Mouse (Mus musculus) heart, embryonic 12.5 days (tissue): Measurements from ENCODE around the gene Rab5c. TPM values are rescaled to one million over a fixed set of nuclear protein-coding genes. Genes with fewer than 3 reads are reported as not detected.
A peak's percentile ranks its signal among the peaks of the same experiment; 100 is the strongest.

ENCODE experiments used
- ATAC-seq: fragments of 200-750 bp; cut with Nextera tagmentation; 2 replicates; pipeline ENCODE4 v1.8.0; 2017; ENCODE audit warnings: moderate TSS enrichment, moderate library complexity; ENCODE audit not compliant: insufficient number of reproducible peaks, low FRiP score
- H3K27ac ChIP-seq: fragments of 300-500 bp; sonication (generic); 2 replicates; pipeline ENCODE4 v1.5.1; 2016; ENCODE audit warnings: mild to moderate bottlenecking, moderate library complexity; ENCODE audit not compliant: poor library complexity, severe bottlenecking
- H3K27me3 ChIP-seq: fragments of 300-500 bp; sonication (generic); replicated peaks from 2 replicates; pipeline ENCODE4 v1.6.1; 2016; ENCODE audit warnings: mild to moderate bottlenecking, moderate library complexity
- H3K36me3 ChIP-seq: fragments of 300-500 bp; sonication (generic); 2 replicates; pipeline ENCODE4 v1.6.1; 2016; ENCODE audit warnings: mild to moderate bottlenecking, moderate library complexity
- H3K4me1 ChIP-seq: fragments of 300-500 bp; sonication (generic); replicated peaks from 2 replicates; pipeline ENCODE4 v1.6.1; 2016; ENCODE audit warnings: mild to moderate bottlenecking
- H3K4me2 ChIP-seq: fragments of 300-500 bp; sonication (generic); 2 replicates; pipeline ENCODE4 v1.6.1; 2016; ENCODE audit warnings: mild to moderate bottlenecking, moderate library complexity
- H3K4me3 ChIP-seq: fragments of 300-500 bp; sonication (generic); 2 replicates; pipeline ENCODE4 v1.5.1; 2016; ENCODE audit warnings: mild to moderate bottlenecking
- H3K9ac ChIP-seq: fragments of 300-500 bp; sonication (generic); 2 replicates; pipeline ENCODE4 v1.6.1; 2016; ENCODE audit warnings: mild to moderate bottlenecking, moderate library complexity
- H3K9me3 ChIP-seq: fragments of 300-500 bp; sonication (generic); replicated peaks from 2 replicates; pipeline ENCODE4 v1.6.1; 2016; ENCODE audit warnings: mild to moderate bottlenecking, moderate library complexity
- WGBS: fragments of 180-500 bp; shearing (Covaris S2); methylation state at CpG from one replicate; pipeline ENCODE4 v1.1.7; 2016; 5-methylcytosine and 5-hydroxymethylcytosine counted together
- polyA plus RNA-seq: library from polyadenylated mRNA; unstranded; fragments of >200 nt; fragmentation: Nextera tagmentation; extraction: Ambion mirVana; gene quantifications from 2 replicates; pipeline ENCODE4 v1.2.1, GENCODE M21; 2016

The Rab5c gene
- polyA plus RNA-seq, 1 experiment from 2014 or later = 11.4 TPM

- no peak overlapping the region for H3K4me2 ChIP-seq
- peaks cover 20% of the 10 kb centered on the region for H3K4me1 ChIP-seq
- H3K27ac ChIP-seq = no peak overlapping the region
- H3K9ac ChIP-seq = 0 out of 2 replicates have a peak overlapping the region, but pooled peaks have one; percentile 26
- H3K27me3 ChIP-seq = peaks cover 27% of the 10 kb centered on the region
- no peaks in the 10 kb centered on the region for H3K36me3 ChIP-seq
- WGBS = 45% methylated on average over 7 of the region's 7 CpGs
- H3K4me3 ChIP-seq = no peak overlapping the region
- no peak for ATAC-seq
- no peaks in the 10 kb centered on the region for H3K9me3 ChIP-seq
These were observed 60.2 kb downstream of the Rab5c start for GRCm38 (mm10) chr11:100677810-100678209.

GRCm38 (mm10) chr11:100673169-100673568 is 64.8 kb downstream of the Rab5c start:
- peaks cover 29% of the 10 kb centered on the region for H3K27me3 ChIP-seq
- peak overlapping the region; percentile 25; the same call in 1 of the 2 replicates for H3K4me3 ChIP-seq
- WGBS = 5% methylated on average over 23 of the region's 23 CpGs
- H3K4me1 ChIP-seq = peaks cover 30% of the 10 kb centered on the region
- H3K36me3 ChIP-seq = no peaks in the 10 kb centered on the region
- ATAC-seq = no peak
- peak overlapping the region; percentile 57 for H3K4me2 ChIP-seq
- H3K27ac ChIP-seq = no peak overlapping the region
- peak overlapping the region; percentile 48 for H3K9ac ChIP-seq
- H3K9me3 ChIP-seq = 0 out of 2 replicates have a peak, but pooled peaks cover 4% of the 10 kb centered on the region

DNA sequence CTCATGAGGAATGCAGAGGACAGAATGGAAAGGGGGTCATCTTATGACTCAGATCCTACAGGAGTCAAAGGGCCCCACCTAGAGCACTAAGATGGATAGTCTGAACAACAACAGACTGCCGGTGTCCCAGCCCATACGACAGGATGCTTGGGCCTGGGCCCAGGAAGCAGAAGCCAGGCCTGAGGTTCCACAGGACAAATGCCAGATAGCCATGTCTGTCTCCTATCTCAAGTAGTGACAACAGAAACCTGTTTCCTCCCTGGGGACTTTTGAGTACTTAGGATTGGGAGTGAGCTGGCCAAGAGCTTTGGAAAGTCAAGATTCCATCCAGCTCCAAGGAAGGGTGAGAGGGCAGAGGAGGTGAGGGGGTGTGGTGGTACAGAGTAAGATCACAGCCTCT is 66.1 kb downstream of the Rab5c start:
- H3K9ac ChIP-seq = no peak overlapping the region
- ATAC-seq = no peak
- H3K4me3 ChIP-seq = no peak overlapping the region
- peaks cover 29% of the 10 kb centered on the region for H3K27me3 ChIP-seq
- H3K36me3 ChIP-seq = no peaks in the 10 kb centered on the region
- 9% methylated on average over 2 of the region's 2 CpGs for WGBS
- H3K9me3 ChIP-seq = 0 out of 2 replicates have a peak, but pooled peaks cover 4% of the 10 kb centered on the region
- peaks cover 19% of the 10 kb centered on the region for H3K4me1 ChIP-seq
- no peak overlapping the region for H3K27ac ChIP-seq
- H3K4me2 ChIP-seq = no peak overlapping the region

DNA sequence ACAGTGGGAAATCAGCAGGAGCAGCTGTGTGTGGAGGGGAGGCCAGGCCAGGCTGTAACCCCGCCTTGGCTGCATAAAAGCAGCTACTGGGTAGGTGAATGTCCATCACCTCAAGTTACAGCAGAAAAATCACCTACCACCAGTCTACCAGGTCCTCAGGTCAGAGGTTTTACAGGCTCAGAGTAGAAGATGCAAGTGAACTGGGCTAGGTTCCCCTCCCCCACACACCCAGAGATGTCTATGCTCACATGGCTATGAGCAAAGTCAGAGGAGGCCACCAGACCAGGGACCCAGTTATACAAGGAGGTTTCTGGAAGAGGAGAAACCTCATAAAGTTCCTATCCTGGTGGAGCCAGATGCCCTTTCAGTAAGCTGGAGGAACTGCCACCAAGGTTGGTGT is 67.0 kb downstream of the Rab5c start:
- no peak for ATAC-seq

More for the DNA sequence above, 67.0 kb downstream of the Rab5c start:
- Histone ChIP-seq H3K4me2 (no peak overlapping the region), H3K4me1 (peaks cover 19% of the 10 kb centered on the region), H3K27me3 (peaks cover 29% of the 10 kb centered on the region), H3K4me3 (no peak overlapping the region), H3K27ac (no peak overlapping the region), H3K9me3 (0 out of 2 replicates have a peak, but pooled peaks cover 4% of the 10 kb centered on the region), H3K36me3 (no peaks in the 10 kb centered on the region), H3K9ac (no peak overlapping the region)
- WGBS = 82% methylated on average over 1 of the region's 1 CpGs

Other genes starting within 250 kb of the Rab5c start
- 93.7 and 99.0 TPM in 2 replicates for gene Acly, start 210.2 kb downstream of the Rab5c start, polyA plus RNA-seq
- gene Ttc25, start 192.6 kb downstream of the Rab5c start, polyA plus RNA-seq = 0.30 and 0.77 TPM in 2 replicates
- gene Cnp, start 163.3 kb downstream of the Rab5c start, polyA plus RNA-seq = 21.6 and 22.1 TPM in 2 replicates
- 59.7 and 60.7 TPM in 2 replicates for gene Nkiras2, start 119.0 kb downstream of the Rab5c start, polyA plus RNA-seq
- 207 and 213 TPM in 2 replicates for gene Dnajc7, start 118.0 kb downstream of the Rab5c start, polyA plus RNA-seq
- gene Zfp385c, start 45.8 kb downstream of the Rab5c start, polyA plus RNA-seq = 0.41 TPM in 1 of 2 replicates, not detected in the other
- 0.74 and 0.90 TPM in 2 replicates for gene Dhx58, start 33.9 kb downstream of the Rab5c start, polyA plus RNA-seq
- 45.4 and 49.0 TPM in 2 replicates for gene Kat2a, start 25.8 kb downstream of the Rab5c start, polyA plus RNA-seq
- gene Hspb9, start 24.4 kb downstream of the Rab5c start, polyA plus RNA-seq = 0.27 TPM in 1 of 2 replicates, not detected in the other
- gene Kcnh4, start 21.7 kb upstream of the Rab5c start, polyA plus RNA-seq = not detected in 2 replicates
- gene Hcrt, start 24.7 kb upstream of the Rab5c start, polyA plus RNA-seq = not detected in 2 replicates
- gene Ghdc, start 32.7 kb upstream of the Rab5c start, polyA plus RNA-seq = 6.5 and 7.0 TPM in 2 replicates
- 35.0 and 35.3 TPM in 2 replicates for gene Stat5b, start 112.5 kb upstream of the Rab5c start, polyA plus RNA-seq
- gene Stat5a, start 121.1 kb upstream of the Rab5c start, polyA plus RNA-seq = 6.6 and 8.3 TPM in 2 replicates
- gene Stat3, start 201.3 kb upstream of the Rab5c start, polyA plus RNA-seq = 60.0 and 63.2 TPM in 2 replicates
- gene Cavin1, start 232.7 kb upstream of the Rab5c start, polyA plus RNA-seq = 342 and 348 TPM in 2 replicates